Mouse (Mus musculus) inflammation-experienced regulatory T-cells (primary cell): ENCODE measurements around the gene Tnfsf15. TPM values are rescaled to one million over a fixed set of nuclear protein-coding genes. Genes with fewer than 3 reads are reported as not detected.

Experiments used
- polyA plus RNA-seq, 2 experiments: library from polyadenylated mRNA; unstranded; fragments of 100-300 nt; shearing (Covaris generic); gene quantifications; one replicate each; pipeline ENCODE4 v1.2.1; 2017

Tnfsf15 gene
- polyA plus RNA-seq, result 1 to 10 TPM in 1 of 2 experiments, under 1 TPM in 1; 0.25 to 3.0 TPM

GRCm38 (mm10) chr4:63744693-63745171 lies at the start of gene Tnfsf15:
Tnfsf15 (minus strand) TSS chr4:63745113.

Other genes starting within 250 kb of the Tnfsf15 start
- gene Whrn, start 249.1 kb downstream of the Tnfsf15 start, polyA plus RNA-seq, result 10 to 100 TPM in 1 of 2 experiments, 1 to 10 TPM in 1; 9.2 to 13.3 TPM
- 100 to 1,000 TPM; 138 to 142 TPM for gene Atp6v1g1, start 200.3 kb downstream of the Tnfsf15 start, polyA plus RNA-seq
- 10 to 100 TPM; 27.3 to 32.4 TPM for gene Tmem268, start 186.3 kb downstream of the Tnfsf15 start, polyA plus RNA-seq
- gene Gm11213, start 139.9 kb downstream of the Tnfsf15 start, polyA plus RNA-seq, result not detected
- not detected for gene Tex48, start 122.7 kb downstream of the Tnfsf15 start, polyA plus RNA-seq
- gene Gm11214, start 81.7 kb downstream of the Tnfsf15 start, polyA plus RNA-seq, result under 1 TPM; 0.33 to 0.40 TPM
- 100 to 1,000 TPM in 1 of 2 experiments, 10 to 100 TPM in 1; 44.5 to 138 TPM for gene Tnfsf8, start 116.2 kb upstream of the Tnfsf15 start, polyA plus RNA-seq